Mouse (Mus musculus): ENCODE measurements around the gene Misp. TPM values are rescaled to one million over a fixed set of nuclear protein-coding genes. Genes with fewer than 3 reads are reported as not detected.

Gene Misp
- total RNA-seq, 2 experiments from 2014 or later, result 0.22 to 0.30 TPM

GRCm38 (mm10) chr10:79817111-79817510 lies 3.7 kb upstream of the Misp start:
- intact Hi-C loops (cut with DNase I), result loop anchor here (5.0 kb wide), 1 partner anchor 35 kb away; no protein-coding TSS in a partner anchor
- DNase-seq, result no peak

GRCm38 (mm10) chr10:79818225-79818624 lies 2.6 kb upstream of the Misp start:
- DNase-seq, result no peak
- intact Hi-C loops (cut with DNase I), result loop anchor here (5.0 kb wide), 1 partner anchor 36 kb away; no protein-coding TSS in a partner anchor

GRCm38 (mm10) chr10:79819606-79820005 lies 1.2 kb upstream of the Misp start:
- intact Hi-C loops (cut with DNase I), result loop anchor here (5.0 kb wide), 1 partner anchor 37 kb away; no protein-coding TSS in a partner anchor
- DNase-seq, result no peak

- intact Hi-C loops (cut with DNase I), result no loop called here
- DNase-seq, result no peak
These were observed 512 bp upstream of the Misp start for GRCm38 (mm10) chr10:79820277-79820676.

- intact Hi-C loops (cut with DNase I), result no loop called here
- no peak for DNase-seq
These were observed 942 bp downstream of the Misp start for GRCm38 (mm10) chr10:79821731-79822130.

- intact Hi-C loops (cut with DNase I), result no loop called here
- DNase-seq, result no peak
These were observed 1.6 kb downstream of the Misp start for GRCm38 (mm10) chr10:79822372-79822771.

GRCm38 (mm10) chr10:79823011-79823410 lies 2.2 kb downstream of the Misp start:
- intact Hi-C loops (cut with DNase I), result no loop called here
- DNase-seq, result no peak

GRCm38 (mm10) chr10:79824413-79824812 lies 3.6 kb downstream of the Misp start:
- peak; percentile 40 to 54 for DNase-seq
- intact Hi-C loops (cut with DNase I), result no loop called here

GRCm38 (mm10) chr10:79831583-79831982 lies 10.8 kb downstream of the Misp start:
- intact Hi-C loops (cut with DNase I), result loop anchor here (5.0 kb wide), 1 partner anchor 36 kb away; no protein-coding TSS in a partner anchor
- DNase-seq, result no peak

- no peak for DNase-seq
- intact Hi-C loops (cut with DNase I), result loop anchor here (5.0 kb wide), 1 partner anchor 35 kb away; no protein-coding TSS in a partner anchor
These were observed 11.4 kb downstream of the Misp start for GRCm38 (mm10) chr10:79832026-79832785.

- intact Hi-C loops (cut with DNase I), result loop anchor here (5.0 kb wide), 1 partner anchor 35 kb away; no protein-coding TSS in a partner anchor
These were observed 12.0 kb downstream of the Misp start for GRCm38 (mm10) chr10:79832786-79833181.

GRCm38 (mm10) chr10:79834769-79835398 lies 14.1 kb downstream of the Misp start:
- peak; percentile 81 to 88 for DNase-seq
- intact Hi-C loops (cut with DNase I), result loop anchor here (1.0 to 5.0 kb wide), 4 partner anchors 32 to 124 kb away; no protein-coding TSS in a partner anchor

More at GRCm38 (mm10) chr10:79832786-79833181, 12.0 kb downstream of the Misp start:
- DNase-seq, result no peak

GRCm38 (mm10) chr10:79836918-79837317 lies 16.1 kb downstream of the Misp start:
- intact Hi-C loops (cut with DNase I), result loop anchor here (5.0 kb wide), 1 partner anchor 45 kb away; no protein-coding TSS in a partner anchor
- no peak for DNase-seq

- intact Hi-C loops (cut with DNase I), result loop anchor here (5.0 kb wide), 1 partner anchor 44 kb away; no protein-coding TSS in a partner anchor
- DNase-seq, result no peak
These were observed 17.4 kb downstream of the Misp start for GRCm38 (mm10) chr10:79838151-79838550.

GRCm38 (mm10) chr10:79840091-79840490 lies 19.3 kb downstream of the Misp start:
- intact Hi-C loops (cut with DNase I), result no loop called here
- no peak for DNase-seq

- DNase-seq, result peak; percentile 75 to 81
- intact Hi-C loops (cut with DNase I), result loop anchor here (1.0 kb wide), 1 partner anchor 12 kb away; no protein-coding TSS in a partner anchor
These were observed 20.1 kb downstream of the Misp start for GRCm38 (mm10) chr10:79840644-79841551.

GRCm38 (mm10) chr10:79842322-79842721 lies 21.5 kb downstream of the Misp start:
- intact Hi-C loops (cut with DNase I), result no loop called here
- no peak for DNase-seq

- no peak for DNase-seq
- intact Hi-C loops (cut with DNase I), result no loop called here
These were observed 22.7 kb downstream of the Misp start for GRCm38 (mm10) chr10:79843476-79843875.

- intact Hi-C loops (cut with DNase I), result no loop called here
- no peak for DNase-seq
These were observed 25.8 kb downstream of the Misp start for GRCm38 (mm10) chr10:79846553-79846952.

- intact Hi-C loops (cut with DNase I), result no loop called here
- no peak for DNase-seq
These were observed 29.3 kb downstream of the Misp start for GRCm38 (mm10) chr10:79849941-79850628.

All from heart, postnatal 10 days (tissue).